Mouse (Mus musculus) CH12.LX (cell line): Measurements from ENCODE around the gene Sprn. TPM values are rescaled to one million over a fixed set of nuclear protein-coding genes. Genes with fewer than 3 reads are reported as not detected.

Experiments
- polyA plus RNA-seq: library from polyadenylated mRNA; unstranded; fragments of >175 nt; gene quantifications from 2 replicates; pipeline ENCODE4 v1.2.1, GENCODE M21; 2012; ENCODE audit warnings: low read depth; ENCODE audit not compliant: insufficient read length
- total RNA-seq, 2 experiments: library from RNA; depleted of rRNA; stranded (reverse); fragments of 300-350 nt in 1 of 2; fragments of >200 nt in 1 of 2; gene quantifications; 2 replicates each; pipeline ENCODE4 v1.2.3; 2012 to 2014

The Sprn gene
- total and polyA plus RNA-seq, 3 experiments = not detected

Other genes with a start within 250 kb of the Sprn start
Only the 20 nearest of the 22 such genes appear.
- not detected in 2 replicates for gene Utf1, start 211.1 kb downstream of the Sprn start, total RNA-seq (2012; rRNA removed)
- gene Utf1, start 211.1 kb downstream of the Sprn start, total RNA-seq (2014; rRNA removed) = not detected in 2 replicates
- gene Utf1, start 211.1 kb downstream of the Sprn start, polyA plus RNA-seq = not detected in 2 replicates
- gene 6430531B16Rik, start 176.1 kb downstream of the Sprn start, total RNA-seq (2012; rRNA removed) = 0.13 and 0.38 TPM in 2 replicates
- not detected in 2 replicates for gene 6430531B16Rik, start 176.1 kb downstream of the Sprn start, total RNA-seq (2014; rRNA removed)
- 0.21 and 0.33 TPM in 2 replicates for gene 6430531B16Rik, start 176.1 kb downstream of the Sprn start, polyA plus RNA-seq
- gene Adam8, start 162.3 kb downstream of the Sprn start, total RNA-seq (2012; rRNA removed) = 61.4 and 63.7 TPM in 2 replicates
- gene Adam8, start 162.3 kb downstream of the Sprn start, total RNA-seq (2014; rRNA removed) = 46.5 and 51.0 TPM in 2 replicates
- gene Adam8, start 162.3 kb downstream of the Sprn start, polyA plus RNA-seq = 43.7 and 46.3 TPM in 2 replicates
- 44.4 and 44.6 TPM in 2 replicates for gene Zfp511, start 118.5 kb downstream of the Sprn start, total RNA-seq (2012; rRNA removed)
- gene Zfp511, start 118.5 kb downstream of the Sprn start, total RNA-seq (2014; rRNA removed) = 41.4 and 43.8 TPM in 2 replicates
- gene Zfp511, start 118.5 kb downstream of the Sprn start, polyA plus RNA-seq = 50.1 and 52.2 TPM in 2 replicates
- 40.1 and 42.5 TPM in 2 replicates for gene Tubgcp2, start 118.2 kb downstream of the Sprn start, total RNA-seq (2012; rRNA removed)
- 50.4 and 50.6 TPM in 2 replicates for gene Tubgcp2, start 118.2 kb downstream of the Sprn start, total RNA-seq (2014; rRNA removed)
- 39.5 and 46.7 TPM in 2 replicates for gene Tubgcp2, start 118.2 kb downstream of the Sprn start, polyA plus RNA-seq
- not detected in 2 replicates for gene Msx3, start 105.8 kb downstream of the Sprn start, total RNA-seq (2012; rRNA removed)
- gene Msx3, start 105.8 kb downstream of the Sprn start, total RNA-seq (2014; rRNA removed) = not detected in 2 replicates
- not detected in 2 replicates for gene Msx3, start 105.8 kb downstream of the Sprn start, polyA plus RNA-seq
- gene Caly, start 72.3 kb downstream of the Sprn start, total RNA-seq (2012; rRNA removed) = not detected in 2 replicates
- gene Caly, start 72.3 kb downstream of the Sprn start, total RNA-seq (2014; rRNA removed) = not detected in 2 replicates
- gene Caly, start 72.3 kb downstream of the Sprn start, polyA plus RNA-seq = not detected in 2 replicates
- gene Prap1, start 61.5 kb downstream of the Sprn start, total RNA-seq (2012; rRNA removed) = not detected in 2 replicates
- not detected in 2 replicates for gene Prap1, start 61.5 kb downstream of the Sprn start, total RNA-seq (2014; rRNA removed)
- not detected in 2 replicates for gene Prap1, start 61.5 kb downstream of the Sprn start, polyA plus RNA-seq
- gene Fuom, start 52.4 kb downstream of the Sprn start, total RNA-seq (2012; rRNA removed) = 0.76 and 1.8 TPM in 2 replicates
- not detected in 2 replicates for gene Fuom, start 52.4 kb downstream of the Sprn start, total RNA-seq (2014; rRNA removed)
- 0.64 and 0.86 TPM in 2 replicates for gene Fuom, start 52.4 kb downstream of the Sprn start, polyA plus RNA-seq
- 40.0 and 42.3 TPM in 2 replicates for gene Paox, start 39.1 kb downstream of the Sprn start, total RNA-seq (2012; rRNA removed)
- gene Paox, start 39.1 kb downstream of the Sprn start, total RNA-seq (2014; rRNA removed) = 34.5 and 36.6 TPM in 2 replicates
- 30.4 and 39.7 TPM in 2 replicates for gene Paox, start 39.1 kb downstream of the Sprn start, polyA plus RNA-seq
- gene Echs1, start 38.4 kb downstream of the Sprn start, total RNA-seq (2012; rRNA removed) = 39.8 and 43.3 TPM in 2 replicates
- 72.0 and 74.4 TPM in 2 replicates for gene Echs1, start 38.4 kb downstream of the Sprn start, total RNA-seq (2014; rRNA removed)
- gene Echs1, start 38.4 kb downstream of the Sprn start, polyA plus RNA-seq = 43.8 and 47.8 TPM in 2 replicates
- 19.3 and 26.6 TPM in 2 replicates for gene Mtg1, start 17.3 kb downstream of the Sprn start, total RNA-seq (2012; rRNA removed)
- gene Mtg1, start 17.3 kb downstream of the Sprn start, total RNA-seq (2014; rRNA removed) = 20.7 and 29.4 TPM in 2 replicates
- gene Mtg1, start 17.3 kb downstream of the Sprn start, polyA plus RNA-seq = 39.6 and 39.8 TPM in 2 replicates
- not detected in 2 replicates for gene Olfr522, start 9.9 kb upstream of the Sprn start, total RNA-seq (2012; rRNA removed)
- not detected in 2 replicates for gene Olfr522, start 9.9 kb upstream of the Sprn start, total RNA-seq (2014; rRNA removed)
- not detected in 2 replicates for gene Olfr522, start 9.9 kb upstream of the Sprn start, polyA plus RNA-seq
- not detected in 2 replicates for gene Olfr523, start 18.3 kb upstream of the Sprn start, total RNA-seq (2012; rRNA removed)
- gene Olfr523, start 18.3 kb upstream of the Sprn start, total RNA-seq (2014; rRNA removed) = not detected in 2 replicates
- gene Olfr523, start 18.3 kb upstream of the Sprn start, polyA plus RNA-seq = not detected in 2 replicates
- not detected in 2 replicates for gene Olfr524, start 51.1 kb upstream of the Sprn start, total RNA-seq (2012; rRNA removed)
- not detected in 2 replicates for gene Olfr524, start 51.1 kb upstream of the Sprn start, total RNA-seq (2014; rRNA removed)
- not detected in 2 replicates for gene Olfr524, start 51.1 kb upstream of the Sprn start, polyA plus RNA-seq
- not detected in 2 replicates for gene Cd163l1, start 63.4 kb upstream of the Sprn start, total RNA-seq (2012; rRNA removed)
- not detected in 2 replicates for gene Cd163l1, start 63.4 kb upstream of the Sprn start, total RNA-seq (2014; rRNA removed)
- not detected in 2 replicates for gene Cd163l1, start 63.4 kb upstream of the Sprn start, polyA plus RNA-seq
- not detected in 2 replicates for gene 5830411N06Rik, start 92.4 kb upstream of the Sprn start, total RNA-seq (2012; rRNA removed)
- not detected in 2 replicates for gene 5830411N06Rik, start 92.4 kb upstream of the Sprn start, total RNA-seq (2014; rRNA removed)
- not detected in 2 replicates for gene 5830411N06Rik, start 92.4 kb upstream of the Sprn start, polyA plus RNA-seq
- not detected in 2 replicates for gene Olfr525, start 166.0 kb upstream of the Sprn start, total RNA-seq (2012; rRNA removed)
- not detected in 2 replicates for gene Olfr525, start 166.0 kb upstream of the Sprn start, total RNA-seq (2014; rRNA removed)
- gene Olfr525, start 166.0 kb upstream of the Sprn start, polyA plus RNA-seq = not detected in 2 replicates
- not detected in 2 replicates for gene Olfr527, start 179.1 kb upstream of the Sprn start, total RNA-seq (2012; rRNA removed)
- gene Olfr527, start 179.1 kb upstream of the Sprn start, total RNA-seq (2014; rRNA removed) = not detected in 2 replicates
- gene Olfr527, start 179.1 kb upstream of the Sprn start, polyA plus RNA-seq = not detected in 2 replicates
- not detected in 2 replicates for gene Olfr60, start 206.8 kb upstream of the Sprn start, total RNA-seq (2012; rRNA removed)
- not detected in 2 replicates for gene Olfr60, start 206.8 kb upstream of the Sprn start, total RNA-seq (2014; rRNA removed)
- gene Olfr60, start 206.8 kb upstream of the Sprn start, polyA plus RNA-seq = not detected in 2 replicates